Mouse (Mus musculus) G1E (cell line): ENCODE data around the gene Mybph.

Experiments used
- CTCF ChIP-seq: IDR thresholded peaks from 2 replicates; pipeline ENCODE4 v1.5.1; 2012; ENCODE audit warnings: low read depth, low read length, inconsistent platforms, mixed read lengths
- GATA1 ChIP-seq: IDR thresholded peaks from 2 replicates; pipeline ENCODE4 v1.6.1; 2012; ENCODE audit warnings: borderline replicate concordance, low read length, inconsistent platforms, mixed read lengths
- POLR2AphosphoS5 ChIP-seq: IDR thresholded peaks from 2 replicates; pipeline ENCODE4 v1.6.1; 2012; ENCODE audit warnings: low read depth, low read length, inconsistent platforms; ENCODE audit not compliant: insufficient replicate concordance

DNA sequence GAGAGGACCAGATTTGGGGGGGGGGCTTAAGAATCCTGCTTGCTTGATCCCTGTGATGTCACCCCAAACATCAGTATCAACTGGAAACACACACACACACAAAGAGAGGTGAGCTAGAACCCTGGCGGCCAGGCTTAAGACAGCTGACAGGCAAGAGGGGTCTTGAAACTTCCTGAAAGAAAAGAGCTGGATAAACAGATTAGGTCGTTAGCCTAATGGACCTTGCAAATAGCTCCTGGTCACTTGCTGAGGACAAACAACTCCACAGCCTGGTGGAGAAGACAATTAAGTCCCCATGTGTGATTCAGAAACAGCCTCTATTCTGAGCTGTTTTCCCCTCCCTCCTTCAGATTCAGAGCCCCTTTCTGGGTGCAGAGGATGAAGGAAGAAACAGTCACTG is 18.4 kb downstream of the Mybph start:
- TF ChIP-seq CTCF (no peak), POLR2AphosphoS5 (no peak), GATA1 (no peak)
